Mouse (Mus musculus): ENCODE data around the gene Heph. TPM values are rescaled to one million over a fixed set of nuclear protein-coding genes. Genes with fewer than 3 reads are reported as not detected.

Heph gene
- not detected for polyA plus RNA-seq (2017; shearing (Covaris generic))

GRCm38 (mm10) chrX:96455149-96455548 is at the start of gene Heph:
Heph (plus strand) TSS chrX:96455359.

GRCm38 (mm10) chrX:96456201-96456963 is 1.2 kb downstream of the Heph start, which contains the start of gene Hsf3:
Hsf3 (minus strand) TSS chrX:96456294.

Other genes with a start within 250 kb of the Heph start
- not detected for gene Vsig4, start 161.9 kb upstream of the Heph start, polyA plus RNA-seq (2017; shearing (Covaris generic))
- not detected for gene Hsf3, start 935 bp downstream of the Heph start, polyA plus RNA-seq (2017; shearing (Covaris generic))